Mouse (Mus musculus): Measurements from ENCODE around the gene Gm27179. TPM values are rescaled to one million over a fixed set of nuclear protein-coding genes. Genes with fewer than 3 reads are reported as not detected.
"Not testable (repeated sequence)": the region's sequence is repeated elsewhere in the genome, so short reads cannot be mapped to it uniquely, and the experiment has no call there.

The Gm27179 gene
- total RNA-seq (2022), result not detected

- not testable (repeated sequence) for DNase-seq (ENCODE audit: low spot score)
These were observed at the start of gene Gm27179 for GRCm38 (mm10) chr14:69512449-69512848. TSS of gene Gm27179 (minus strand) at chr14:69512549.

GRCm38 (mm10) chr14:69557550-69557949 is 45.2 kb upstream of the Gm27179 start:
- not testable (repeated sequence) for DNase-seq (ENCODE audit: low spot score)

- not testable (repeated sequence) for DNase-seq (ENCODE audit: low spot score)
These were observed 44.5 kb upstream of the Gm27179 start for GRCm38 (mm10) chr14:69556820-69557219.

GRCm38 (mm10) chr14:69555110-69555831 is 42.9 kb upstream of the Gm27179 start, which contains the start of gene Entpd4b:
TSS of gene Entpd4b (plus strand) at chr14:69555424.
- not testable (repeated sequence) for DNase-seq (ENCODE audit: low spot score)

- DNase-seq (ENCODE audit: low spot score), result not testable (repeated sequence)
These were observed 35.0 kb upstream of the Gm27179 start for GRCm38 (mm10) chr14:69547310-69547709.

GRCm38 (mm10) chr14:69545052-69545451 is 32.7 kb upstream of the Gm27179 start:
- not testable (repeated sequence) for DNase-seq (ENCODE audit: low spot score)

- not testable (repeated sequence) for DNase-seq (ENCODE audit: low spot score)
These were observed 31.7 kb upstream of the Gm27179 start for GRCm38 (mm10) chr14:69544033-69544432.

GRCm38 (mm10) chr14:69542695-69543094 is 30.3 kb upstream of the Gm27179 start:
- not testable (repeated sequence) for DNase-seq (ENCODE audit: low spot score)

GRCm38 (mm10) chr14:69540113-69540512 is 27.8 kb upstream of the Gm27179 start:
- DNase-seq (ENCODE audit: low spot score), result not testable (repeated sequence)

GRCm38 (mm10) chr14:69536539-69536938 is 24.2 kb upstream of the Gm27179 start:
- DNase-seq (ENCODE audit: low spot score), result not testable (repeated sequence)

GRCm38 (mm10) chr14:69526202-69526601 is 13.9 kb upstream of the Gm27179 start:
- not testable (repeated sequence) for DNase-seq (ENCODE audit: low spot score)

- DNase-seq (ENCODE audit: low spot score), result not testable (repeated sequence)
These were observed 10.7 kb upstream of the Gm27179 start for GRCm38 (mm10) chr14:69523001-69523400.

- DNase-seq (ENCODE audit: low spot score), result not testable (repeated sequence)
These were observed 8.5 kb upstream of the Gm27179 start for GRCm38 (mm10) chr14:69520810-69521209.

- DNase-seq (ENCODE audit: low spot score), result not testable (repeated sequence)
These were observed 5.3 kb downstream of the Gm27179 start for GRCm38 (mm10) chr14:69507000-69507399.

- DNase-seq (ENCODE audit: low spot score), result not testable (repeated sequence)
These were observed 9.2 kb downstream of the Gm27179 start, which contains the start of gene Gm16867 for GRCm38 (mm10) chr14:69503174-69503573. TSS of gene Gm16867 (minus strand) at chr14:69503362.

GRCm38 (mm10) chr14:69502440-69503150 is 9.8 kb downstream of the Gm27179 start:
- not testable (repeated sequence) for DNase-seq (ENCODE audit: low spot score)

GRCm38 (mm10) chr14:69496259-69496658 is 16.1 kb downstream of the Gm27179 start:
- DNase-seq (ENCODE audit: low spot score), result not testable (repeated sequence)

GRCm38 (mm10) chr14:69494946-69495345 is 17.4 kb downstream of the Gm27179 start:
- DNase-seq (ENCODE audit: low spot score), result not testable (repeated sequence)

GRCm38 (mm10) chr14:69494522-69494921 is 17.8 kb downstream of the Gm27179 start:
- not testable (repeated sequence) for DNase-seq (ENCODE audit: low spot score)

GRCm38 (mm10) chr14:69488001-69488400 is 24.3 kb downstream of the Gm27179 start:
- DNase-seq (ENCODE audit: low spot score), result not testable (repeated sequence)

GRCm38 (mm10) chr14:69485466-69486135 is 26.7 kb downstream of the Gm27179 start:
- DNase-seq (ENCODE audit: low spot score), result not testable (repeated sequence)
